Mouse (Mus musculus) embryo, embryonic 11 days (tissue): ENCODE measurements at regions not wholly inside any gene's neighbourhood (a gene's known extent, or its start where the extent isn't known, plus 50 kb on each side); places are given as distances from the start of the nearest gene placed in this dataset.
"Not testable (repeated sequence)": the region's sequence is repeated elsewhere in the genome, so short reads cannot be mapped to it uniquely, and the experiment has no call there.

ENCODE experiments used
- DNase-seq: peaks from one replicate; pipeline ENCODE4 v3.0.0-alpha.2; 2015

DNA sequence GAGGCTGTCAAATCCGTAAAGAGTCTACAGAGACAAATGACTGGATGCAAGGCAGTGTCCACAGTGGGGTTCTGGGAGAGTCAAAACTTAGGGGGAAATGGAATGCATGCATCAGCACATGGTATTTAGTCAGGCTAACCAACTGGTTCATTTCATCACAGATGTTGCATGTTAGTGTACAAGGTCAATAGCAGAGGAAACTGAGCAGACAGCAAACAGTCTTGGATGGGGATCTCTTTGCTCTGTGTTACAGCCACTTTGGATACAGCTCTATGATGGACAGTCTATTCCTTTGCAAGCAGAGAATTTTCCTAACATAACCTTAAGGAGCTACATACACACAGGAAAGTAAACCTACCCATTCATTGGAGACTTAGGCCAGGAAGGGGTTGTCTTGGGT, 151.9 kb upstream of the Tmc3 start:
- no peak for DNase-seq

DNA sequence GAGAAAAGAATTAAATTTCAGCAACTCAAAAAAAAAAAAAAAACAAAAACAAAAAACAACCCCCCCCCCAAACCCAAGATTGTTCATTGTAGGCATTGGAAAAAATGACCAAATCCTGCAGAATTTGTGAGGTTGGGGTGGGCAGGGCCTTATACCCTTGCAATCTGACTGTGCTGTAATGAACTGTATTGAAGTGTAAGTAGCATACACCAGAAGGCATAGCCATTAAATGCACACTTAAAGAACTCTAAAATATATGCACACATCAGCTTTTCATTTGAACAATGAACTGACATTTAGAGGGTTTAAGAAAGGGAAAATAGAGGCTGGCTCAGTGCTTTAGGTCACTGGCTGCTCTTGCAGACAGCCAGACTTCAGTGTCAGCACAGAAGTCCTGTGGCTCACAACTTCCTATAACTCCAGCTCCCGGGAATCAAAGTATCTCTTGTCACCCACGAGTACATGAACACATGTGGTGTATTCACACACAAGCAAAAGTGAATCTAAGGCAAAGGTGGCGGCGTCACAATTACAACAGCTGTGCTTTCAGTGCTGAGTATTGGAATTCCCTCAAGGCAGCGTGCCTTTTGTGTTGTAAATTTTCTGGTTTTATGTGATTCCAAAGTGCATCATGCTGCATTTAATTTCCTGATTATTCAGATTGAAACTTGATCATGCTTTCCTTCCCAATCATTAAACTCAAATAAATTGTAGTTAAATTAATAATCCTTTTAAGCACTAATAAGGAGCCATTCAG, 150.6 kb upstream of the Tmc3 start:
- peak; percentile 34 for DNase-seq

DNA sequence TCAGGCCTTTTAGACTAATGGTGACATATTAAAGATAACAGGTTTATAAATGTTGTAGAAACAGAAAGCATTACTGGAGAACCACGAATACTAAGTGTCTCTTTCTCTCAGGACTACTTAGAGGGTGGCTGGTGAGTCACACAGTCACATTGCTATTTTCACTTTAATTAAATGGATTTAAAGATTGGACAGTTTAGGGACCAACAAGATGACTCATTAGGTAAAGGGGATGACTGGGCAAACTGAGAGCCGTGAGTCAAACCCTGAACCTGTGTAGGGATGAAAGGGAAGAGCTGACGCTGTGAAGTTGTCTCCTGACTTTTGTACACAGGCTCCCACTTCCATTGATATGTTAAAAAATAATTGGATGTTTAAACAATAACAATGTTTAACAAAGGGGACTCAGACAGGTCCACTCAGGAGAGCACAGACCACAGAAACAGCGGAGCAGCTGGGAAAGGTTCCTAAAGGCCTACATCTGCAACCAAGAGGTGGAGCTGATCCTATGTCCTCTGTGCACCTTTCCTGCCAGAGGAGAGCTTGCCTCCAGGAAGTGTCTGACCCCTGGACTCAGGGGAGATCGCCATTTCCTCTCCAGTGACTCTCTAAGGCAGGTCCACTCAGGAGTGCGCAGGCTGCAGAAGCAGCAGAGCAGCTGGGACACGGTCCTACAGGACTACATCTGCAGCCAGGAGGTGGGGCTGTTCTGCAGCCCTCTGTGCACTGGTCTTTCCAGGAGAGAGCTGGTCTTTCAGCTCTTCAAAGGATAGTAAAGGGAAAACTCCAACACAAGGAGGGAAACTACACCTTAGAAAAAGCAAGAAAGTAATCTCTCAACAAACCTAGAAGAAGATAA, 146.0 kb upstream of the Tmc3 start:
- peak; percentile 42 for DNase-seq

DNA sequence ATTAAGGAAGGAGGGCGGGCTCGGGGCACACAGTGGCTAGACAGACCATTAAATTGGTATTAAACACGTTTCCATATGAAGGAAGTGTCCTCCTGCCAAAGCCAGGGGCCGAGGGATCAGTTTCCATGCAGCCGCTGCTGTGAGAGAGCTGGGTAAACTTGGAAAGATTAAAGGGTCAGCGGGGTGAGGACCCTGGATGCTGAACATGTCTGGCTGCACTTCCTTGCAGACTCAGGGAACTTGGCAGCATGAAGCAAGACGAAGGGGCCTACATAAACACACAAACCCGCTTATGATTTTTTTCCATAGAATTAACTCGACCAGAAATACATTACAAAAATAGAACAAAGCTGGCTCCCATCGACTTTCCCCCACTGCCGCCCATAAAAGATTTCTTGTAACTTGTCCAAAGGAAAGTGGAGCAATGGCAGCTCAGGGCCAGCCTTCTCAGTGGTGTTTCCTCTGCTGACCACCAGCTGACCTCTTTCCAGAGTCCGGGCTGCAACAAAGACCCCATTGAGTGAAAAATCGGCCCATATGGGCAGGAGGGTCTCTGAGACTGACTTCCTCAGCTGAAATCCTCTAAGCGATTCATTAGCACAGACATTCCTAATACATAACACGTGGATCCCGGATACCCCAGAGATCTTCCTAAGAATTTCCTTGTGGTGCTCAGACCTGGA, 141.0 kb upstream of the Tmc3 start:
- peak; percentile 83 for DNase-seq

DNA sequence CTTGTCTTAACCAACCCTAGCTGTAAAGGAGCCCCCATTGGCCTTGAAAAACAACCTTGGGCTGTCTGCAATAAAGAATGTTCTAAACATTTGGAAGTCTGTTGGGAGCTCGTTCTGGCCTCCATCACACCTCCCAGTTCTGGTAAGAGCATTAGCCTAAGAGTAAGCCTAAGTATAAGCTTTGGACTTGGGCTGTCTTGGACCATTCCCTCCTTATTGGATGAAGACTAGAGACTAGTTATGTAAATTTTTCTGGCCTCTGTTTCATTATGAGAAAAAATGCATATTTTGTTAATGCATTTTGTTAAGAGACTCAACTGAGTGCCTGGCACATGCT, 140.5 kb upstream of the Tmc3 start:
- DNase-seq = no peak

DNA sequence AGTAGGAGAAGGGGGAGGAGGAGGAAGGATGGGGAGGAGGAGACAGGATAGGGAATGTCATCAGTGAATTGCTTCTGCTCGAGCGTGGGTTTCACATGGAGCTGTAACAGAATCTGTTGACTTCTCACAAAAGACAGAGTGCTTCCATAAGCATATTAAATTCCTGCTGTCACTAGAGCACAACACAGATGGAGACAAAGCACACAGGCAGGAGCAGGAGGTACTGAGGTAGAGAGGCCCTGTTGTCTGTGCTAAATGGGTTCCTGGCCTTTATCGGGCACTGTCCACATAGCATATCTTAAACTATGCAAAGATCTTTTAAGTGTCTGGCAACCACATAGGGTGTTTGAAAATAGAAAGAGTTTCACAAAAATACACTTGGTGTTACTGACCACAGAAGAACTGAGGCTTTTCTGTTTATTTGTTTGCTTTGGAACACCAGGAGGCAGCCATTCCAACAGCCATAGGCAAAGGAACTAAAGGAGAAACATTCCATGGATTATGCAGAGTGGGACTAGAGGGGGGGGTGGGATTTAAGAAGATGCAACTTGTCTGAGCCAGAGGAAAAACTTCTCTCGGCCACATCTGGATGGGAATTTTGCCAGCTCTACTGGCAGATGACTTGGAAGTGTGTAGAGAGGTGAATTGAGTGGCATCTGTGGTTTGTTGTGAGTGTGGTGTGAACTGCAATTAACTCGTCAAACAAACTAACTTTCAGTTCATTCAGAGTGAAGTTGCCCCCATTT, 139.4 kb upstream of the Tmc3 start:
- DNase-seq = no peak

DNA sequence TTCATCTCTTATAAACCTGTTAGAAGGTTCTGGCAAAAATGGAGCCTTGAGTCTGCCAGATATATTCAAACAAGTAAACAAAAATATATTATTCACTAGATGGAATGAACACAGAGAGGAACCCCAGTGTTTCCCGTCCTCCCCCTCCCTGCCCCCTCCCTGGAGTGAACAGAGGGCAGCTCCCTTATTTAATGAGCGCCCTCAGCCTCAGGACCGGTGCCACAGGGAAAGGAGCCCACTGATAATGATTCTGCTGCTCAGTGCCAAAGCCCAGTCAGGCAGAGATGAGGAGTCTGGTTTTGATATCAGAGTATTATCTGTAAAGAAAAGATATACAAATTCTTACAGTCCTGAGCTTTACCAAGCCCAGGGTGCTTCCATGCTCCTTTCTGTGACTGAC, 134.4 kb upstream of the Tmc3 start:
- no peak for DNase-seq

DNA sequence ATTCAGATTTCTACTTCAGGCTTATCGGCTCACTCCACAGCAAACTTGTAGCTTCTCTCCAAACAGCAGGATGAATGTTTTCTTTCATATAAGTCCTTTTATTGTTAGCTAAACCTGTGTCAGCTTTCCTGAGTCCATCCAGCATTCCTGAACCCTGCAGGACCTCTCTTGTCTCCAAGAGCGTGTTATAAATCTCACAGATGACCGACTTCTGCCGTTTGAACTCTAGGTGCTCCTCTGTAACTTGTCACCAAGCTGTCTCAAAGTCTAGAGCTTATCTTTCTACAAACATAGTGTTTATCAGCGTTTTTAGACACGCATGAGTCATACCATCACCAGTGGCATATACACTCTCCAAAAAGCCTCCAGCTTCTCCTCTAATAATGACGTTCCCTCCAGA, 132.4 kb upstream of the Tmc3 start:
- no peak for DNase-seq

DNA sequence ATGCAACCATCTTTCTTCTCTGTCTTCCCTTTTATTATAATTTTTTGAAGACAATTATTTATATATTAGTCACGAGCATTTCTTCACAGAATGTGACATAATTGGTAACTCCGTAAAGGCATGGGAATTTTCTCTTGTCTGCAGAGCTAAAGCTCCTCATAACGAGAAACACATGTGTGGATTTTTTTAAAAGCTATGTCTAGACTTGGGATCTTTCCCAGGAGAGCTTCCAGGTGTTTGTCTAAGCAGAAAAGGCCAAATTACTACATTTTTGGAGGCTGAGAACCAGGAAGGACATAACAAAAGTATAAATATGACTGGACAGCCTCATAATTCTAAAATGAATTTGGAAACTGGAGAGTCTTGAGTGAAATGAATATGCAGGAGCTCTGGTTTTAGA, 125.2 kb upstream of the Tmc3 start:
- peak; percentile 84 for DNase-seq

DNA sequence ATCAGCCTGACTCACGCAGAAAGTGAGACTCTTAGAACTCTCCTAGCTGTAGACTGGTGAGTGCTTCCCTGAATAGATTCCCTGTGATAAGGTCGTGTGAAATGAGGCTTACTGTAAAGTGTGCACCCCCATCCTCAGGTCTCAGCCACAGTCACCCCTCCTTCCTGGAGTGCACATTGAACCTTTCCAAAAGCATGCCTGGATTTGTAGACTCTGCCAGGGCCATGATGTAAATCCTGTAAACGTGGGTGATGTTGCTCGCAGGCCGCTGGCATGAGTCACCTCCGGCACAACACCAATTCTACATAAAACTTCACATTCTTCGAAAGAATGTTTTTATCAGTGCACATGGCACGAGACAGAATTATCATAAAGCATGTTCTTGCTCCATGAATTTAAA, 117.7 kb upstream of the Tmc3 start:
- no peak for DNase-seq

DNA sequence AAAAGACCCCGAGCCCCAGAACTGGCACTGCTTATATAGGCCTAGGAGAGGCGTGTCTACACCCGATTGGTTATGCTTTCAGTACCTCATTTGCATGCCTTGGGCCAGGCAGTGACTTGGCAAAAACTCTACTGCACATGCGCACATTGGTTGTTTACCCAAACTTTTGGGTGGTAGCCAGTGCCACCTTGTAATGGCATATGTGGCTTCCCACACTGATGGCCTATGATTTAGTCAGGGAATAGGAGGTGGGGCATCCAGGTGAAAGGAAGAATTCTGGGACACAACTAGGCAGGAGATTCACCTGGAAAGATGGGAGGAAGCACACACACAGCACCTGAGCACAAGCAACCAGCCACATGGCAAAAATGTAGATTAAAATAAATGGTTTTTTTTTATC, 114.9 kb upstream of the Tmc3 start:
- not testable (repeated sequence) for DNase-seq

DNA sequence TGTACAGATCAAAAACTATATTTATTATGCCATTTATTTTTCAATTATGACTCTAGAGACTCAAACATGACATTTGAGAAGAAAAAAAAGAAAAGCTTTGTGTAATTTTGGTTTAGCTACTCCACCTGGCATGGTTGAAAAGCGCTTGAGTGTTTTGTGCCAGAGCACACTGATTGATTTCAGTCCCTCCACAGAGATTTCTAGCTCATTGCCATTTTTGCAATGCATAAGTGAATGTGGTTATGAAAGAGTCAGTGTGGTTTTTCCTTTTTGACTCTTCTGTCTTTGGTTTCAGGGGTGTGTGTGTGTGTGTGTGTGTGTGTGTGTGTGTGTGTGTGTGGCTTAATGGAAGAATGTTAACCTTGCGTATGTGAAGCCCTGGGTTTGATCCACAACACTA, 113.6 kb upstream of the Tmc3 start:
- no peak for DNase-seq

DNA sequence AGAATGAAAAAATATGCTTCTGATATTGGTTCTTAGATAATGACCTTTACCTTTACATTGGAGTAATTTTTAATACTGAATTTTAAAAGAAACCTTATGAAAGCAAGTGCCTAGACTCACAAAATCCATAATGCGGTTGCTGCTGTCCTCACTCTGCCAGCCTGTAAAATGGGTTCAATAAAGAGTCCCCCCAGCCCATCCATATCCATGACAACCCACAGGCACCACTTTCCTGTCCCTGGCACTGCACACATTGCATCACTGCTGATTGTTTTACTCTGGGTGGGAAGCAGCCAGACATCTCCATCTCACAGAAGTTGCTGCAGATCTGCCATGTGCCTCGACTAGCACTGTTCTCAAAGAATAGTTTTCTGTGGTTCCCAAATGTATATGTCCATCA, 110.3 kb upstream of the Tmc3 start:
- no peak for DNase-seq

DNA sequence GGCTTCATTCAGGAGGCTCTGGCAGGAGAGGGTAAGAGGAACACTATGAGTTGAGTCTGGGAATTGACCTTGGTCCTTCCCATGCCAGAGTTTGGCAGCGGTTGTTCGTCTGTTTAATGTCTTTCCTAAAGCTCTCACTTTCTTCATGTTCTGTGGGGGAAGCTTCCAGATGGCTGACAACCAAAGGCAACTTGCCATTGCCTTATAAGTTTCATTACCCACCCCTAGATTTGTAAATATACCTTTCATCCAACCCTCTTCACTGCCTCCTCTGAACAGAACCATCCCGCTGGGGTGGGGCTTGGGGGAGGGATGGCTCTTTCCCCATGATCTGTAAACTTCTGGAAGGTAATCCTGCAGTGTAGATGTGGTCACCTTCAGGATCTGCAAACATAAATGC, 109.7 kb upstream of the Tmc3 start:
- no peak for DNase-seq

DNA sequence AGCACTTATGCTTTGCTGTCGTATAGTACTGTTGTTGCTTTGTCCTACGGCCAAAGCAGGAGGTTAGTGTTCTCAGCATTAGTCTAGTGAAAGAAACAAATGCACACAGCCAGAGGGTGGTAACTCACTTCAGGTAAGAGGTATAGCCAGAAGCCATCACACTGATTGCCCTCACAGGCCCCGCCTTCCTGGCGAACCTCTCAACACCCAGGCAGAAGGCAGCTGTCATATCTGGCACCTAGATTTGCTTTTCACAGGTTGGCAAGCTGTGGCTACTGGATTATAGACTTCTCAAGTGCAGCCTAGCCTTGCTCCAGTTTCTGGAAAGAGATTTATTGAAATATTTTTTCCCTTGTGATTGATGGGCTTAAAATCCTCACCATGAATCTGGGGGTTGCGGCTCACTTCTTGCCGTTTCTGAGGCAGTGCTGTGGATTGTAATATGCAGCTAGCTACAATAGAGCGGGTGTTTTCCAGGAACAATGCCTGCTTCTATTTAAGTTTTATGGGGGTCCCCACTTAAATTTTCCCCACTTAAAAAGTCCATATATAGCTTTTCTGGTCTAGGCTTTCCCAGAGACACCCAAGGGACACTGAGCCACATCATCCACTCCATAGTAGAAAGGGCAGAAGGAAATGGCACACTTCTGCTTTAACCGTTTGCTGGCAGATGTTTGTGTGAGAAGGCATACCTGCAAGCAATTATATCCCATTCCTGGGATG, 109.1 kb upstream of the Tmc3 start:
- no peak for DNase-seq

DNA sequence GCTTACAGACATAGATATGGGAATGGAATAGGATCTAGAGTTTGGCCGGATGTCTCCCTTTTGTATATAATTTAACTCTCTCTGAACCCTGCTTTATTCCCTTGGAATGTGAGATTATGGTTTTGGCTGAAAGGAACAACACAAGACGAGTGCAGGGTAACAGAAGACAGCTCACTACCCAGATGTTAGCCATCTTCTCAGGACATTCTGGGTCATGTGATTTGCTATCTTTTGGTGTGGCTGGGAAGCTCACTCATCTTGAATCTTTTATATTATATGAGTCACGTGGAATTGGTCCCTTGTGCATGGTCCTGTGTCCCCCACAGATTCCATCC, 108.6 kb upstream of the Tmc3 start:
- no peak for DNase-seq

DNA sequence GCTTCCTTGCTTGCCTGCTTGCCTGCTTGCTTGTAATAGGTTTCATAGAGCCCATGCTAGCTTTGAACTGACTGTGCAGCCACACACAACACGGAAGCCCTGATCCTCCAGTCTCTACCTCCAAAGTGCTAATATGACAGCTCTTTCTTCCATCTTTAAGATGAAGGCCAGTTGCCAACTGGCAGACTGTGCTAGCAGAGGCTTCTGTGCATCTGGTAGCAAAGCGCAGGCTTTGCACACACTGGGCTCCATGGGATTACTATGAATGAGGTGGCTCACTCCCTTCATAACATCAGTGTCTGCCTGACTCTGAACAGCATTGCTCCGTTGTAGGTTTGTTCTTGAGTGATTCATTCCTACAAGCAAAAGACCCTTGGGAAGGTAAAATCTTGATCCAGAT, 107.9 kb upstream of the Tmc3 start:
- no peak for DNase-seq

DNA sequence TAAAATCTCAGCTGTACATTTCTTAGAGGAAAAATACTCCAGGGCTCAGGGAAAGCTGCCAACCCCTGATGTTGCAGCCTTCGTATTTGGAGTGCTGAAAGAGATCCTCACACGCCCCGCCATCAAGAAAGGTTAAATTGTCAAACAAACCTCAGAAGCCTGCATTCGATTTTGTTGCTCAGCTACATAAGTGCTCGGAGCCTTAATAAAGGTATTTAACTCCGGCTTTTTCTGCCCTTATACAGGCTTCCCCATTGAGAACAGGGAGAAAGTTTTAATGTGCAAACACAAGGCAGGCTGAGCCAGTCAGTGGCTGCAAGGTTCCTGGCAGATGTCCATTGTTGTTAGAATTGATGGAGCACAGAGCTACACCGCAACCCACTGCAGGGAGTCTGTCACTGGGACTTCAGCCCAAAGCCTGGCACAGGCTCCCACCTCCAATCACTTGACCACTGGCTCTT, 107.0 kb upstream of the Tmc3 start:
- no peak for DNase-seq

DNA sequence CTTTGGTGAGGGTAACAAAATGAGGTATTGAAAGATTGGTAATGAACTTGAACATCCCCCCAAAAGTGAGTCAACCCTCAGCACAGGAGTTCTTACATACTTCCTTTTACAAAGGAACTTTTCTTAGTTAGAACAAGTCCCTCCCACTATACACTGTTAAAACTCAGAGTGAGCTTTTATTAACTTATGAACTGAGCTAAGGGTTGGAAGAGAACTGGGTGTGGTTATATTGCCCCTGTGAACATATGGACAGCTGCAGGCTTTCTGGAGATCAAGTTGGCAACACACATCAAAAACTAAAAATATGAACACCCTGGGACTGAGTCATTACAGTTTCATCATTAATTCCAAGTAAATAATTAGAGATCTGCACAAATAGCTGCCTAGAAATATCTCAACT, 103.1 kb upstream of the Tmc3 start:
- DNase-seq = no peak

DNA sequence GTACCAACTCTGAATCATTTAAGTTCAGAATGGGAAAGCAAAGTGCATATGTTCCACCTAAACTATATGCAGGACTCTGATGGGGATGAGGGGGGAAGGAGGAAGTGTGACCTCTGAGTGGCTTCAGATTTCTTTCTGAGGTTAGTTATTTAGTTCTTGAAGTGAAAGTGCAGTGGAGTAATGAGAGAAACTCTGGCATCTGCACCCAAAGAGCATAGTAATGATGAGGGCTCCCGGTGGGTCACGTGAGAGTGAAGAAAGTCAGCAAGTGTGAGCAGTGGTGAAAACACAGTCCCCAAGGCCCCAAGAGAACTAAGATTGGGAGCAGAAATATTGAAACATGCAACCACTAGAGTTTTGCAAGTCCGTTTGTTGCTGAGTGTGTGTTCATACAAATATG, 102.5 kb upstream of the Tmc3 start:
- no peak for DNase-seq

DNA sequence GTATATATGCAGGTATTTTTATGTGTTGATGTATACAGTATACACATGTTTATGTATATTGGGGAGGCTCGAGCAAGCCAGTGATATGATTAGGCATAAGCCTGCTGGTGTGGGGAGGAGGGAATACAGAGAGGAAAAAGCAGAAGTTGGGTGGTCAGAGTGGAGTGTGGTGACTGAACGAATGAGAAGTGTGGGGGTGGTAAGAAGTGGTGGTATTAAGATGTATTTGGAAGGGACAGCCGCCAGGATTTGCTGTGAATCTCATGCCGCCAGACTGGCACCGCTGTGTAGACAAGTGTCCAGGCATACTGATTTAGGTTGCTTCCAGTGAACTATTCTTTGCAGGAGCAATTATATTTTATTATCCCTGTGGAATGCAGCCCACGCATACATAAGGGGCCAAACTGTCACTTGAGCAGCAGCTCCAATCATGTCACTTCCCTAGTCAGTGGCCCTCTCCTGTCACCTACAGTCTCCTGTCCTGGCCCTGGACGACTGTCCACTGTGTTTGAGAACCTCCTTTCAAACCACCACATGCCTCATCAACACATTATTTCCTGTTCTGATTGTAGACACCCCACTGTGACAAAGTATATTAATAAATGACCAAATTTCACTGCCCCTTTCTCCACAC, 101.9 kb upstream of the Tmc3 start:
- no peak for DNase-seq

DNA sequence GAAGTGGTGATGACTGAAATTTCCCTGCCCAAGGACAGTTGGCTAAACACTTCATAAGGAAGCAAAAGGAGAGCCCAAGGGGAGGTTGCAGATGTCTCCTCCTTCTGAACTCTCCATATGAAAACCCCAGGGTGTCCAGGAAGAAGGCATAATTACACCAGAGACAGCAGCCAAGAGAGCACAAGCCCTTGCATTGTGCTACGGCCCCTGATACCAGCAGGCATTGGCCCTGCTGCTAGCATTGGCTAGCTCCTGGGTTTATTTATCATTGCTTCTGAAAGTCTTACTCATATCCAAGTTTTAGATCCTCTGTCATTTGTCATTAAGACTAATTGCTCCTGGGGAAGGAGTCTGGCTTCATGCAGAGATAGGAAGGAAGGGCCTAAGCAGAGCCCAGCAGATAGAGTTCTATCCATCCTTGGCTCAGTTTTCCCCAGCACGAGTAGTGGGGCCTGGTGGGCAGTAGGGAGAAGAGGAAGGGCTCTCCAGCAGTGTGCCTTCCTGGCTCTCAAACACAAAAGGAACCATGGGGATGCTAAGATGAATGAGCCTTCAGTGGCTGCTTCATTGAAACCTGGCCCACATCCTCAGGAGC, 98.5 kb upstream of the Tmc3 start:
- DNase-seq = peak; percentile 13
